Mouse (Mus musculus): ENCODE results near the gene Tcte2. TPM values are rescaled to one million over a fixed set of nuclear protein-coding genes. Genes with fewer than 3 reads are reported as not detected.

Tcte2 gene
- polyA plus RNA-seq, 1 experiment from 2014 or later = 4.4 TPM

DNA sequence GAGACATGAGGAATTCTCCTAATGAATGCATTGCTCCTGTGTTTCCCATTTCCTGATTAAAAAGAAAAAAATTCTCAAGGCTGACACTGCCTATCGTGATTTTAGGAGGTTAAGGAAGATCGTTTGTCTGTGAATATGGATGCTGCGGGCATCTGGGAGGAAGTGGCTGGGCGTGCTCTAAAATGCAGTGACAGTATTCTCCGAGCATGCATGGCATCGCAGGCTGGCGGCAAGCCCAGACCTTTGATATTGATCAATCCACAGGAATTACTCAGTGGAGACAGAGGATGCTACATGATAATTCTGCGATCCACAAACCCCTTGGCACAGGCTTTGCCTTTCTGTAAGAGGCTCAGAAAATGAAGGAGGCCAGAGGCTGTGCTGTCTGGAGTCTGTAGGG, 92.4 kb downstream of the Tcte2 start:
- no peak for ATAC-seq (ENCODE audit: extremely low read depth, insufficient number of reproducible peaks, low FRiP score, low TSS enrichment)
- Histone ChIP-seq H3K27ac (replicated peaks) (no peak overlapping the region), H3K4me3 (no peak overlapping the region), H3K36me3 (no peaks in the 10 kb centered on the region), H3K4me2 (peak overlapping the region; percentile 56), H3K27me3 (replicated peaks) (no peaks in the 10 kb centered on the region), H3K4me1 (peaks cover 45% of the 10 kb centered on the region), H3K9me3 (no peaks in the 10 kb centered on the region), H3K9ac (peak overlapping the region; percentile 42)
- 24% methylated on average over 8 of the region's 8 CpGs for WGBS

DNA sequence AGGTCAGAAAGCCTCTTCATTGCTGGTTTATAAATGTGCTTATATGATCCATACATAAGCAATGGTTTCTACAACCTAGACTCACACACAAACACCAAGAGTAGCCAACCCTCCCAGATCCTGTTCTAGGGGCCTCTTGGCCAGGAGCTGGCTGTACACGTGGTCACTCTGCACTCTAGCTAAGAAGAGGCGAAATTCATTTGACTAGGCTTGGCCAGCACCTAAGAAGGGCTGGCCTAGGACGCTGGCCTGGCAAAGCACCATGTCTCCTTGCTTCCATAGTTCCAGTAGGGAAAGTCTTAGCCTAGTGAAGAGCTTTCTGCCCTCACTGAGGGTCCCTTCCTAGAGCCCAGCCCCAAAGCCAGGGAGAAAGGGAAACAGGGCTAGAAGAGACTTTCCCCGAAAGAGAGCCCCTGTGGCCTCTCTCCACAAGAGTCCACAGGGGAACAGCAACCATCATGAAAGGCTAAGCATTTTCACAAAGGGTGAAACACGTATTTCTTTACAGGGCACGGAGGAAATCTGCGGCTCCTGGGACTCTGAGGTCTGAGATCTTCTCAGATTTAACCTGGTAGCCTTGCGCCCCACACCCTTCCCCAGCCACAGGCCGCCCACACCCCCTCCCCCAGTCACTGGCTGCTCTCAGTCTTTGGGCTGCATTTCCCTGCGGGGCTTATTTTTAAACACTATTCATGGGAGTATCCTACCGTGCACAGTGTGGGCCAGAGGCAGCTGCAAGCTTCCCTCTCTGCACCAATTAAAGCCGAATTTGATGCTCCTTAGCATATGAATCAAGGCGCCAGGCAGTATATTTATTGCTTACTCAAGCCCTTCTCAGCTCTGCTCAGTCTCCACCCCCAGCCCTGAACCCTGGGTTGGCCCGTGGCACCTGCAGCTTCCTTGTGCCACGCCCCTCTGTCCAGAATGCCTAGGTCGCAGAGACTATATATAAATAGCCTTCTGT, 93.3 kb downstream of the Tcte2 start:
- no peak for ATAC-seq (ENCODE audit: extremely low read depth, insufficient number of reproducible peaks, low FRiP score, low TSS enrichment)
- no peaks in the 10 kb centered on the region for H3K9me3 ChIP-seq
- H3K4me3 ChIP-seq = peak overlapping the region; percentile 20
- H3K27ac ChIP-seq (replicated peaks) = peak overlapping the region; percentile 16
- H3K27me3 ChIP-seq (replicated peaks) = no peaks in the 10 kb centered on the region
- peak overlapping the region; percentile 42 for H3K9ac ChIP-seq
- peak overlapping the region; percentile 56 for H3K4me2 ChIP-seq
- WGBS = 18% methylated on average over 16 of the region's 16 CpGs
- peaks cover 45% of the 10 kb centered on the region for H3K4me1 ChIP-seq
- H3K36me3 ChIP-seq = no peaks in the 10 kb centered on the region

DNA sequence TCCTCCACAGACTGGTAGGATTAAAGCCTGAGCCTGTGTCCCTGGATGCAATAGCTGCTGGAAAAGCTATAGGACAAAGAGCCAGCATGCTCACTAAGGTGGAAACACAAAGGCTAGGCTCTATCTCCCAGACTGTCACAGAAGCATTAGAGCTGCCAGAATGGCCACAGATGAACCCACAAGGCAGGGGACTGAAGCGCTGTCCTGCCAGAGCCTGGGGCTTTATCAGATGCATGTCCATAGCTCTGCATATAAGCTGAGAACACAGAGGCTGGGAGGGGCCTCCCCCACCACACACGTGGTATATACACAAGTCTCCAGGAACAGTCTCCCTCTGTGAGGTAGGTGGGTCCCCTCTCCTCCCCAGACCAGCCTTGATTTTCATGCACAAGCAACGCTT, 94.6 kb downstream of the Tcte2 start:
- Histone ChIP-seq H3K4me1 (peaks cover 46% of the 10 kb centered on the region), H3K27ac (replicated peaks) (no peak overlapping the region), H3K36me3 (no peaks in the 10 kb centered on the region), H3K4me2 (no peak overlapping the region), H3K4me3 (no peak overlapping the region), H3K9me3 (no peaks in the 10 kb centered on the region), H3K27me3 (replicated peaks) (no peaks in the 10 kb centered on the region), H3K9ac (no peak overlapping the region; the same call in 1 of the 2 replicates)
- no peak for ATAC-seq (ENCODE audit: extremely low read depth, insufficient number of reproducible peaks, low FRiP score, low TSS enrichment)
- WGBS = 50% methylated on average over 3 of the region's 3 CpGs

DNA sequence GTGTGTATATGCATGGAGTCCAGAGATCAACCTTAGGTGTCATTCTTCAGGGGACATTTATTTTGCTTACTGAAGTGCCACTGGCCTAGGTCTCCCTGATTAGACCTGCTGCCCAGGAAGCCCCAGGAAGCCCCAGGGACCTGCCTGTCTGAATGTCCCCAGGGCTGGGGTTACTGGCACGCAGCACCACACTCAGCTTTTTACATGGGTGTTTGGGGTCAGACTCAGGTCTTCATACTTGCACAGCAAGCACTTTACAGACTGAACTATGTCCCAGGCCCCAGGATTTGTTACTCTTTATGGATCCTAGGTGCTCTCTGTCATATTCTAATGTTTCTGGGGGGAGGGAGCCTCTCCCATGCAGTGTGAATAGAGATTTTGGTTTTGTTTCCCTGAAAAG, 95.9 kb downstream of the Tcte2 start:
- Histone ChIP-seq H3K9me3 (no peaks in the 10 kb centered on the region), H3K27ac (replicated peaks) (no peak overlapping the region), H3K4me2 (no peak overlapping the region), H3K27me3 (replicated peaks) (no peaks in the 10 kb centered on the region), H3K4me1 (peaks cover 49% of the 10 kb centered on the region), H3K36me3 (no peaks in the 10 kb centered on the region), H3K4me3 (no peak overlapping the region), H3K9ac (no peak overlapping the region)
- WGBS = 63% methylated on average over 1 of the region's 1 CpGs
- ATAC-seq (ENCODE audit: extremely low read depth, insufficient number of reproducible peaks, low FRiP score, low TSS enrichment) = no peak

DNA sequence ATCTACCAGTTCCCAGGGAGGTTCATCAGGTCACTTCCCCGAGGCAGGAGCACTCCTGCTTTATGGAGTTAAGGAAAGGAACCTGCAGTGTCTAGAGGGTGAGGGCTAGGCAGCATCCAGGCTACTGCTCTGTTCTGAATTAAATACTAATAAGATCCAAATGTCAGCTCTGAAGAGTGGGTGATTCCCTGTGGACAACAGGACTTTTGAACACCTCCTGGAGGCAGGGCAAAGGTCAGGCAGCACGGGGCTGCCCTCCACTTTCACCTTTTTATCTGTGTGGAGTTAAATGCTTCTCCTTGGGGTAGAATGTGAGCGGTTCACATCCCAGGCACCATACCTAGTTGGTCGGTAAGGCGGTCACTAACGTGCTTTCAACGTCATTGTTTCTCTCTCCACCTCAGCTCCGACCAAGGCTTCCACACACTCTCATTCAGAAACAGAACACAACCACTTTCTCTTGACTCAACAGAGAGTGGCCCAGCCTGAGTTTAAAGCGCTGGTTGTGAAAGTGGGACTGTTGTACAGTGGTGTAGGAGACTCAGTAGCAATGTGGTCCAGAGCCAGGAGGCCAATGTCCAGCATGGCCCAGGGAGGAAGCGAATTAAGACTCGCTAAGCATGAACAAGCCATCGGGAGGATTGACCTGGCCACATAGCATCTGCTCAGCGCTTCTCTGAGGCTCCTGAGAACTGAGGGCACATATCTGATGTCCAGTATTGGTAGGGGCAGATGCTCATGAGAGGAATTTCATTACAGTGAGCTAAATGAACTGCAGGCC, 98.0 kb downstream of the Tcte2 start:
- H3K4me1 ChIP-seq = peaks cover 46% of the 10 kb centered on the region
- no peak overlapping the region for H3K4me3 ChIP-seq
- no peak overlapping the region for H3K4me2 ChIP-seq
- H3K9ac ChIP-seq = no peak overlapping the region
- ATAC-seq (ENCODE audit: extremely low read depth, insufficient number of reproducible peaks, low FRiP score, low TSS enrichment) = no peak
- H3K36me3 ChIP-seq = no peaks in the 10 kb centered on the region
- H3K9me3 ChIP-seq = no peaks in the 10 kb centered on the region
- H3K27ac ChIP-seq (replicated peaks) = no peak overlapping the region
- H3K27me3 ChIP-seq (replicated peaks) = no peaks in the 10 kb centered on the region
- 78% methylated on average over 13 of the region's 13 CpGs for WGBS

Other genes starting within 250 kb of the Tcte2 start
- 54.6 and 59.0 TPM in 2 replicates for gene Afdn, start 1.3 kb downstream of the Tcte2 start, polyA plus RNA-seq (2015; fragmentation: Nextera tagmentation; extraction: Ambion mirVana)
- gene Gm7168, start 186.5 kb upstream of the Tcte2 start, polyA plus RNA-seq (2015; fragmentation: Nextera tagmentation; extraction: Ambion mirVana) = not detected in 2 replicates
- gene Gm7356, start 241.9 kb upstream of the Tcte2 start, polyA plus RNA-seq (2015; fragmentation: Nextera tagmentation; extraction: Ambion mirVana) = not detected in 2 replicates